Mouse (Mus musculus): Measurements from ENCODE around the gene 9530077C05Rik. TPM values are rescaled to one million over a fixed set of nuclear protein-coding genes. Genes with fewer than 3 reads are reported as not detected.

9530077C05Rik gene
- total RNA-seq, 2 experiments from 2014 or later = 0.39 to 0.55 TPM

GRCm38 (mm10) chr9:22409501-22409900 lies 1.8 kb upstream of the 9530077C05Rik start:
- intact Hi-C loops (cut with DNase I) = loop anchor here (5.0 kb wide), 1 partner anchor 252 kb away; the partner anchor contains the start of gene Pigyl
- DNase-seq = no peak

- intact Hi-C loops (cut with DNase I) = no loop called here
- no peak for DNase-seq
Observed at GRCm38 (mm10) chr9:22416187-22416586, 4.9 kb downstream of the 9530077C05Rik start.

GRCm38 (mm10) chr9:22417547-22417946 lies 6.2 kb downstream of the 9530077C05Rik start:
- intact Hi-C loops (cut with DNase I) = no loop called here

GRCm38 (mm10) chr9:22419877-22420276 lies 8.6 kb downstream of the 9530077C05Rik start:
- intact Hi-C loops (cut with DNase I) = no loop called here
- no peak for DNase-seq

More at GRCm38 (mm10) chr9:22417547-22417946, 6.2 kb downstream of the 9530077C05Rik start:
- no peak for DNase-seq

GRCm38 (mm10) chr9:22420491-22420890 lies 9.2 kb downstream of the 9530077C05Rik start:
- peak in 1 of 2 experiments; percentile 15 for DNase-seq
- intact Hi-C loops (cut with DNase I) = no loop called here

- intact Hi-C loops (cut with DNase I) = no loop called here
- DNase-seq = no peak
Observed at GRCm38 (mm10) chr9:22422559-22422958, 11.2 kb downstream of the 9530077C05Rik start.

- DNase-seq = no peak
- intact Hi-C loops (cut with DNase I) = no loop called here
Observed at GRCm38 (mm10) chr9:22423507-22423906, 12.2 kb downstream of the 9530077C05Rik start.

GRCm38 (mm10) chr9:22424196-22424595 lies 12.9 kb downstream of the 9530077C05Rik start:
- intact Hi-C loops (cut with DNase I) = no loop called here
- DNase-seq = no peak

- no peak for DNase-seq
- intact Hi-C loops (cut with DNase I) = no loop called here
Observed at GRCm38 (mm10) chr9:22424719-22425118, 13.4 kb downstream of the 9530077C05Rik start.

- intact Hi-C loops (cut with DNase I) = no loop called here
- DNase-seq = no peak
Observed at GRCm38 (mm10) chr9:22428028-22428665, 16.8 kb downstream of the 9530077C05Rik start.

- intact Hi-C loops (cut with DNase I) = no loop called here
- DNase-seq = no peak
Observed at GRCm38 (mm10) chr9:22428666-22429410, 17.5 kb downstream of the 9530077C05Rik start.

GRCm38 (mm10) chr9:22429533-22430241 lies 18.4 kb downstream of the 9530077C05Rik start:
- DNase-seq = no peak

GRCm38 (mm10) chr9:22430315-22430840 lies 19.1 kb downstream of the 9530077C05Rik start:
- no peak for DNase-seq
- intact Hi-C loops (cut with DNase I) = no loop called here

More at GRCm38 (mm10) chr9:22429533-22430241, 18.4 kb downstream of the 9530077C05Rik start:
- intact Hi-C loops (cut with DNase I) = no loop called here

GRCm38 (mm10) chr9:22433221-22433620 lies 21.9 kb downstream of the 9530077C05Rik start:
- intact Hi-C loops (cut with DNase I) = no loop called here
- DNase-seq = no peak

GRCm38 (mm10) chr9:22434101-22434500 lies 22.8 kb downstream of the 9530077C05Rik start:
- intact Hi-C loops (cut with DNase I) = no loop called here
- no peak for DNase-seq

GRCm38 (mm10) chr9:22438826-22439225 lies 27.5 kb downstream of the 9530077C05Rik start:
- intact Hi-C loops (cut with DNase I) = no loop called here

GRCm38 (mm10) chr9:22443157-22443556 lies 31.8 kb downstream of the 9530077C05Rik start:
- no peak for DNase-seq
- intact Hi-C loops (cut with DNase I) = no loop called here

More at GRCm38 (mm10) chr9:22438826-22439225, 27.5 kb downstream of the 9530077C05Rik start:
- no peak for DNase-seq

- intact Hi-C loops (cut with DNase I) = no loop called here
- DNase-seq = no peak
Observed at GRCm38 (mm10) chr9:22445123-22445522, 33.8 kb downstream of the 9530077C05Rik start.

- intact Hi-C loops (cut with DNase I) = no loop called here
- DNase-seq = no peak
Observed at GRCm38 (mm10) chr9:22447213-22447612, 35.9 kb downstream of the 9530077C05Rik start.

GRCm38 (mm10) chr9:22448420-22448819 lies 37.1 kb downstream of the 9530077C05Rik start:
- intact Hi-C loops (cut with DNase I) = no loop called here

GRCm38 (mm10) chr9:22449209-22449608 lies 37.9 kb downstream of the 9530077C05Rik start:
- intact Hi-C loops (cut with DNase I) = no loop called here
- DNase-seq = no peak

More at GRCm38 (mm10) chr9:22448420-22448819, 37.1 kb downstream of the 9530077C05Rik start:
- no peak for DNase-seq

All from heart, postnatal 14 days (tissue).